Mouse (Mus musculus) liver, postnatal 0 days (tissue): ENCODE measurements at regions not wholly inside any gene's neighbourhood (a gene's known extent, or its start where the extent isn't known, plus 50 kb on each side); places are given as distances from the start of the nearest gene placed in this dataset.
"Not testable (repeated sequence)": the region's sequence is repeated elsewhere in the genome, so short reads cannot be mapped to it uniquely, and the experiment has no call there.

ENCODE experiments used
- ATAC-seq: fragments of 200-750 bp; cut with Nextera tagmentation; 2 replicates; pipeline ENCODE4 v1.8.0; 2017; ENCODE audit warnings: mild to moderate bottlenecking, moderate library complexity
- DNase-seq: peaks from one replicate; pipeline ENCODE4 v3.0.0-alpha.2; 2016
- H3K27ac ChIP-seq: fragments of 300-500 bp; sonication (generic); 2 replicates; pipeline ENCODE4 v1.5.1; 2014; ENCODE audit warnings: antibody characterized with exemption, moderate library complexity, mild to moderate bottlenecking, low read depth
- H3K27me3 ChIP-seq: fragments of 300-500 bp; sonication (generic); 2 replicates; pipeline ENCODE4 v1.6.1; 2014; ENCODE audit warnings: low read length, control low read depth, mixed read lengths; ENCODE audit not compliant: insufficient read depth
- H3K36me3 ChIP-seq: fragments of 300-500 bp; sonication (generic); replicated peaks from 2 replicates; pipeline ENCODE4 v1.6.1; 2014; ENCODE audit warnings: mild to moderate bottlenecking, control low read depth, low read length, moderate library complexity, mixed read lengths; ENCODE audit not compliant: insufficient read depth
- H3K4me1 ChIP-seq: fragments of 300-500 bp; sonication (generic); 2 replicates; pipeline ENCODE4 v1.6.1; 2014; ENCODE audit warnings: antibody characterized with exemption, mild to moderate bottlenecking, control low read depth; ENCODE audit not compliant: insufficient read depth
- H3K4me2 ChIP-seq: fragments of 300-500 bp; sonication (generic); 2 replicates; pipeline ENCODE4 v1.6.1; 2014; ENCODE audit warnings: low read depth, mild to moderate bottlenecking, low read length, moderate library complexity, mixed read lengths
- H3K4me3 ChIP-seq: fragments of 300-500 bp; sonication (generic); 2 replicates; pipeline ENCODE4 v1.5.1; 2014; ENCODE audit warnings: low read depth, low read length
- H3K9ac ChIP-seq: fragments of 300-500 bp; sonication (generic); replicated peaks from 2 replicates; pipeline ENCODE4 v1.6.1; 2014; ENCODE audit warnings: mild to moderate bottlenecking, moderate library complexity
- H3K9me3 ChIP-seq: fragments of 300-500 bp; sonication (generic); 2 replicates; pipeline ENCODE4 v1.6.1; 2016; ENCODE audit warnings: mild to moderate bottlenecking, control low read depth, low read length, mixed read lengths
- CTCF ChIP-seq: sonication (generic); IDR thresholded peaks from 2 replicates; pipeline ENCODE4 v1.5.1; 2016; ENCODE audit warnings: antibody characterized with exemption, low read depth
- EP300 ChIP-seq: IDR thresholded peaks from 2 replicates; pipeline ENCODE4 v1.6.1; 2016; ENCODE audit warnings: antibody characterized with exemption, low read depth, mild to moderate bottlenecking
- WGBS: fragments of 180-500 bp; shearing (Covaris S2); extraction: QIAGEN DNeasy Blood & Tissue Kit; methylation state at CpG from one replicate; pipeline ENCODE4 v1.1.7; 2014; ENCODE audit not compliant: insufficient replicate concordance; 5-methylcytosine and 5-hydroxymethylcytosine counted together

DNA sequence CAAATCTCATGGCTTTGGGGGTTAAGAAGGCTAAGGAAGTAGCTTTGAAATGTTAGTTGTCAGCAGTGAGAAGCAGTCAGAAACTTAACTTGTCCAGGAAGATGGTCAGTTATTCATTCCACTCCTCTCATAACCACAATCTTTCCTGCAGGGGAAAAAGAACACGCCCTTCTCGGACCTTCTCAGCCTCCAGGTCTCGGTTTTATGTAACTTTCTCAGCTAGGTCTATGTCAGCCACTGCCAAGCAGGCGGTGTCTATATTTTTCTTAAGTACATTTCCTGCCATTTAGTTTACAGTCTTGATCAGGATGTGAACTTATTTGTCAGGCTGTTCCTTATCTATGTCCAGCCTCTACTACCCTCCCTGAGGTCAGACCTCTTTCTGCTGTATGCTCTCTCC, 72.9 kb upstream of the Rmdn2 start:
- H3K9ac ChIP-seq, result no peak overlapping the region
- H3K4me1 ChIP-seq, result no peaks in the 10 kb centered on the region
- no peaks in the 10 kb centered on the region for H3K36me3 ChIP-seq
- H3K4me2 ChIP-seq, result no peak overlapping the region
- DNase-seq (no peak), ATAC-seq (no peak)
- H3K27ac ChIP-seq, result no peak overlapping the region
- 23% methylated on average over 4 of the region's 4 CpGs for WGBS
- TF ChIP-seq EP300 (no peak), CTCF (no peak)
- H3K9me3 ChIP-seq, result no peaks in the 10 kb centered on the region
- no peak overlapping the region for H3K4me3 ChIP-seq
- no peaks in the 10 kb centered on the region for H3K27me3 ChIP-seq

- TF ChIP-seq CTCF (no peak), EP300 (no peak)
- WGBS, result 67% methylated on average over 1 of the region's 1 CpGs
Observed at GRCm38 (mm10) chr17:79540038-79540437, 71.6 kb upstream of the Rmdn2 start.

GRCm38 (mm10) chr17:79540511-79540910, 71.2 kb upstream of the Rmdn2 start:
- no peak overlapping the region for H3K4me3 ChIP-seq
- no peak for ATAC-seq
- no peaks in the 10 kb centered on the region for H3K9me3 ChIP-seq
- H3K27me3 ChIP-seq, result no peaks in the 10 kb centered on the region
- WGBS, result 81% methylated on average over 2 of the region's 2 CpGs
- H3K4me2 ChIP-seq, result no peak overlapping the region
- DNase-seq, result no peak
- no peak overlapping the region for H3K27ac ChIP-seq
- H3K36me3 ChIP-seq, result no peaks in the 10 kb centered on the region
- no peak overlapping the region for H3K9ac ChIP-seq
- H3K4me1 ChIP-seq, result no peaks in the 10 kb centered on the region
- TF ChIP-seq CTCF, result no peak
- TF ChIP-seq EP300, result no peak

More at GRCm38 (mm10) chr17:79540038-79540437, 71.6 kb upstream of the Rmdn2 start:
- H3K27me3 ChIP-seq, result no peaks in the 10 kb centered on the region
- H3K36me3 ChIP-seq, result no peaks in the 10 kb centered on the region
- no peak overlapping the region for H3K4me2 ChIP-seq
- H3K4me3 ChIP-seq, result no peak overlapping the region
- no peaks in the 10 kb centered on the region for H3K4me1 ChIP-seq
- no peak overlapping the region for H3K9ac ChIP-seq
- ATAC-seq (no peak), DNase-seq (no peak)
- no peaks in the 10 kb centered on the region for H3K9me3 ChIP-seq
- no peak overlapping the region for H3K27ac ChIP-seq

DNA sequence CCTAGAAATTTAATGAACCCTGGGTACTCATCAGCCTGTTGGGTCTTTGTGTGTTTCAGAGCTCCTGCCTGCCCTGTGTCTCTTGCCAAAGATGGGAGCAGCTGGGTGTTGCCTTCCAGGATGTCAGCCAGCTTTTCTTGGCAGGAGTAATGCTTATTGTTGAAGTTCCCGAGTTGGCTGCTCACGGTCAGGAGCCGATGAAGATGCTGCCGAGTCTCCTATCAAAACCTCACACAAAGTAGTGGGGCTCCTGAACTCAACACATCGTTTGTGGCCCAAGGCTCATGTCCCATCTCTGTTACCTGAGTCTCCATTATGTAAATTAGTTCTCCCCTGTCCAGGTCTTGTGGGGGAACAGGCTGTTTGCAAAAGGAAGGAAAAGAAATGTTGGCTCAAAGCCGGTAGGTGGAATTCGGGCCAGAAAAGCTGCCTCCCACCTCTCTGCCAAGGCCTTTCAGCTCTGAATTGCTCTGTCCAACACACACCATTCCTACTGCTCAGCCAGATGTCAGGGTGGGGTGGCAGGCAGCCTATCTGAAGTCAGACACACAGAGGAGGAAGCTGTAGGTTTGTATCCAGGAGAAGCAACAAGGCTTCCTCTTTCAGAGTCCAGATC, 67.6 kb upstream of the Rmdn2 start:
- no peak overlapping the region for H3K27ac ChIP-seq
- TF ChIP-seq CTCF (no peak), EP300 (no peak)
- H3K27me3 ChIP-seq, result no peaks in the 10 kb centered on the region
- no peak overlapping the region for H3K4me3 ChIP-seq
- no peak overlapping the region for H3K9ac ChIP-seq
- ATAC-seq, result no peak
- no peaks in the 10 kb centered on the region for H3K9me3 ChIP-seq
- no peaks in the 10 kb centered on the region for H3K4me1 ChIP-seq
- no peaks in the 10 kb centered on the region for H3K36me3 ChIP-seq
- no peak overlapping the region for H3K4me2 ChIP-seq
- no peak for DNase-seq
- WGBS, result 69% methylated on average over 7 of the region's 7 CpGs

- Histone ChIP-seq H3K4me3 (no peak overlapping the region), H3K4me1 (no peaks in the 10 kb centered on the region), H3K9ac (no peak overlapping the region), H3K27ac (no peak overlapping the region), H3K27me3 (no peaks in the 10 kb centered on the region), H3K9me3 (no peaks in the 10 kb centered on the region), H3K4me2 (no peak overlapping the region), H3K36me3 (no peaks in the 10 kb centered on the region)
- TF ChIP-seq CTCF, result no peak
- TF ChIP-seq EP300, result no peak
- no peak for ATAC-seq
- 77% methylated on average over 2 of the region's 2 CpGs for WGBS
- no peak for DNase-seq
Observed at GRCm38 (mm10) chr17:79545878-79546277, 65.8 kb upstream of the Rmdn2 start.

GRCm38 (mm10) chr17:79547075-79547474, 64.6 kb upstream of the Rmdn2 start:
- DNase-seq (no peak), ATAC-seq (no peak)
- TF ChIP-seq CTCF (no peak), EP300 (no peak)
- H3K9me3 ChIP-seq, result no peaks in the 10 kb centered on the region
- no peaks in the 10 kb centered on the region for H3K27me3 ChIP-seq
- WGBS, result 85% methylated on average over 2 of the region's 2 CpGs
- no peaks in the 10 kb centered on the region for H3K4me1 ChIP-seq
- H3K9ac ChIP-seq, result no peak overlapping the region
- no peak overlapping the region for H3K4me2 ChIP-seq
- H3K27ac ChIP-seq, result no peak overlapping the region
- no peak overlapping the region for H3K4me3 ChIP-seq
- H3K36me3 ChIP-seq, result no peaks in the 10 kb centered on the region

DNA sequence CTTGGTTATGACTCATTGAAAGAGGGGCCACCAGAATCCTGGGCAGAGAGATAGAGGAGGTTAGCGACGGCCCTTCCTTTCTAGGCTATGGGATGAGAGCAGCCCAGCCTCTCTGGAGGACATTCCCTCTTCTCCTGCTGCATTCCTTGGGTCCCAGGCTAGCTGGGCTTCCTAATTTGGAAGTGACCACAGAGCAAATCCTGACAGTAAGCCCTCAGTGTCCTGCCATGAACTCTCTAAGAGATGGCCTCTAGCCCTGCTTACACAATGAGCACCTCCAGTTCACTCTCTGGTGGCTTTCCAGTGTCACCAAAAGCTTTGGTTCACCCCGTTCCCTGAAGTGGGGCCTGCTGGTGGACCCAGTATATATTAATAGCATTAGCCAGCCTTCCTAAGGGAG, 64.1 kb upstream of the Rmdn2 start:
- DNase-seq (no peak), ATAC-seq (no peak)
- H3K9me3 ChIP-seq, result no peaks in the 10 kb centered on the region
- H3K4me3 ChIP-seq, result no peak overlapping the region
- no peak overlapping the region for H3K27ac ChIP-seq
- H3K4me1 ChIP-seq, result no peaks in the 10 kb centered on the region
- 82% methylated on average over 3 of the region's 3 CpGs for WGBS
- TF ChIP-seq EP300 (no peak), CTCF (no peak)
- H3K27me3 ChIP-seq, result no peaks in the 10 kb centered on the region
- H3K36me3 ChIP-seq, result no peaks in the 10 kb centered on the region
- no peak overlapping the region for H3K9ac ChIP-seq
- H3K4me2 ChIP-seq, result no peak overlapping the region

DNA sequence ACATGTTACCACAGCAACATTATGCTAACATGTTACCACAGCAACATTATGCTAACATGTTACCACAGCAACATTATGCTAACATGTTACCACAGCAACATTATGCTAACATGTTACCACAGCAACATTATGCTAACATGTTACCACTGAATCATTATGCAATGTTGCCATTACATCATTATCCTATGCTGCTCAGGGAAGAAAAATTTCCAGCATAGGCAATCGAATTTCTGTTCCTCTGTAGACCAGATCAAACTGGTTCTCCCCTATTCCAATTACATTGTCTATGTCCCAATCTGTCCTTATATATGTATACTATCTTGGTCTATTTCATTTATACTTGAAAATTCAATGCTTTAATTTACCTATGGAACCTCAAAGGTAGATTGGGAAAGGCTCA, 61.3 kb upstream of the Rmdn2 start:
- not testable (repeated sequence) for DNase-seq, H3K4me3 ChIP-seq, H3K4me1 ChIP-seq, ATAC-seq, H3K9ac ChIP-seq, H3K36me3 ChIP-seq, H3K9me3 ChIP-seq, H3K4me2 ChIP-seq, H3K27ac ChIP-seq, H3K27me3 ChIP-seq
- 58% methylated on average over 1 of the region's 1 CpGs for WGBS
